Mouse (Mus musculus) hindbrain, embryonic 14.5 days (tissue): ENCODE results near the gene Plac1. TPM values are rescaled to one million over a fixed set of nuclear protein-coding genes. Genes with fewer than 3 reads are reported as not detected.

Source experiments
- ATAC-seq: fragments of 200-750 bp; cut with Nextera tagmentation; 2 replicates; pipeline ENCODE4 v1.8.0; 2017; ENCODE audit warnings: moderate number of reproducible peaks, mild to moderate bottlenecking, moderate TSS enrichment, moderate library complexity; ENCODE audit not compliant: low FRiP score
- DNase-seq: peaks from one replicate; pipeline ENCODE4 v3.0.0-alpha.2; 2015; ENCODE audit warnings: low spot score
- H3K27ac ChIP-seq: fragments of 300-500 bp; sonication (generic); 2 replicates; pipeline ENCODE4 v1.5.1; 2014; ENCODE audit warnings: mild to moderate bottlenecking, moderate library complexity
- H3K27me3 ChIP-seq: fragments of 300-500 bp; sonication (generic); 2 replicates; pipeline ENCODE4 v1.6.1; 2014; ENCODE audit warnings: mild to moderate bottlenecking, low read length, mixed read lengths; ENCODE audit not compliant: control insufficient read depth, insufficient read depth
- H3K36me3 ChIP-seq: fragments of 300-500 bp; sonication (generic); replicated peaks from 2 replicates; pipeline ENCODE4 v1.6.1; 2014; ENCODE audit not compliant: control insufficient read depth, insufficient read depth
- H3K4me1 ChIP-seq: fragments of 300-500 bp; sonication (generic); replicated peaks from 2 replicates; pipeline ENCODE4 v1.6.1; 2014; ENCODE audit warnings: antibody characterized with exemption, low read length, mixed read lengths; ENCODE audit not compliant: control insufficient read depth, insufficient read depth
- H3K4me2 ChIP-seq: fragments of 300-500 bp; sonication (generic); replicated peaks from 2 replicates; pipeline ENCODE4 v1.6.1; 2014; ENCODE audit warnings: mild to moderate bottlenecking, moderate library complexity
- H3K4me3 ChIP-seq: fragments of 300-500 bp; sonication (generic); replicated peaks from 2 replicates; pipeline ENCODE4 v1.5.1; 2014; ENCODE audit warnings: mild to moderate bottlenecking, low read length
- H3K9ac ChIP-seq: fragments of 300-500 bp; sonication (generic); 2 replicates; pipeline ENCODE4 v1.6.1; 2014
- H3K9me3 ChIP-seq: fragments of 300-500 bp; sonication (generic); 2 replicates; pipeline ENCODE4 v1.6.1; 2016; ENCODE audit warnings: low read length; ENCODE audit not compliant: control insufficient read depth
- WGBS: fragments of 180-500 bp; shearing (Covaris S2); extraction: QIAGEN DNeasy Blood & Tissue Kit; methylation state at CpG from one replicate; pipeline ENCODE4 v1.1.7; 2014; 5-methylcytosine and 5-hydroxymethylcytosine counted together
- polyA plus RNA-seq: library from polyadenylated mRNA; unstranded; fragments of >200 nt; fragmentation: Nextera tagmentation; extraction: Ambion mirVana; gene quantifications from 2 replicates; pipeline ENCODE4 v1.2.1, GENCODE M21; 2014

The Plac1 gene
- polyA plus RNA-seq, 1 experiment from 2014 or later = 0.37 TPM

DNA sequence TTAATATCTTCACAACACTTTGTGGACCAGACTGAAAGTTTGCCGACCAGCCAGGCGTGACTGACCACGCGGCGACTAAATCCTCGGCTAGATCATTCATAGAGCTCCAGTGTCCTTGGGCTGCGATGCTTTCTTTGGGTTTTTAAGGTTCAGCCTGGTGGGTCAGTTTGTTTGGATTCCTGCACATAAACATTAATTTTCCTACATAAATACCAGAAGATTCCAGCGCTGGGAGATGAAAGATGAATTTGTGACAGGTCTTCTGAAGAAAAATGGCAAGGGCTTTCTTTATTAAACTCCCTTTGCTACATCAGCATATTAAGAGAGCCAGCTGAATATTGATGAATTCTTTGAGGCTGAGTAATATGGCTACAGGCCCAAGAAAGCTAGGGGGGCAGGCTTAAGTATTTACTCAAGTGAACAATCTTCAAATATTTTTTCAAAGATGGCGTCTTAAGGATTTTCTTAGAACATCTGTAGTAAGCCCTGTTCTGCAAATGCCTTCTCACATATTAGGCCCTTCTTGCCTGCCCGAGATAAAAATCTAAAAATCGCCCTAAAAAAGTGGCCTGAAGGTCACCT is 180.4 kb downstream of the Plac1 start:
- DNase-seq (no peak), ATAC-seq (no peak)
- 22% methylated on average over 11 of the region's 11 CpGs for WGBS
- no peak overlapping the region for H3K9ac ChIP-seq
- no peaks in the 10 kb centered on the region for H3K9me3 ChIP-seq
- H3K4me1 ChIP-seq = no peaks in the 10 kb centered on the region
- no peaks in the 10 kb centered on the region for H3K36me3 ChIP-seq
- no peak overlapping the region for H3K4me2 ChIP-seq
- peaks cover 26% of the 10 kb centered on the region for H3K27me3 ChIP-seq
- H3K27ac ChIP-seq = no peak overlapping the region
- no peak overlapping the region for H3K4me3 ChIP-seq

- Histone ChIP-seq H3K27me3 (peaks cover 32% of the 10 kb centered on the region), H3K4me2 (peak overlapping the region; percentile 61), H3K4me1 (no peaks in the 10 kb centered on the region), H3K9ac (no peak overlapping the region), H3K27ac (no peak overlapping the region), H3K4me3 (peak overlapping the region; percentile 5; the same call in 1 of the 2 replicates), H3K36me3 (no peaks in the 10 kb centered on the region), H3K9me3 (no peaks in the 10 kb centered on the region)
- 17% methylated on average over 33 of the region's 33 CpGs for WGBS
- DNase-seq (no peak), ATAC-seq (no peak)
Observed at GRCm38 (mm10) chrX:53058459-53059280, 181.2 kb downstream of the Plac1 start.

- Histone ChIP-seq H3K27ac (no peak overlapping the region), H3K4me1 (no peaks in the 10 kb centered on the region), H3K9ac (no peak overlapping the region), H3K9me3 (no peaks in the 10 kb centered on the region), H3K4me2 (peak overlapping the region; percentile 61), H3K4me3 (peak overlapping the region; percentile 44; the same call in 1 of the 2 replicates), H3K36me3 (no peaks in the 10 kb centered on the region), H3K27me3 (peaks cover 32% of the 10 kb centered on the region)
- ATAC-seq (no peak), DNase-seq (no peak)
- 15% methylated on average over 6 of the region's 6 CpGs for WGBS
Observed at GRCm38 (mm10) chrX:53057760-53058090, 182.2 kb downstream of the Plac1 start.

GRCm38 (mm10) chrX:53057054-53057759 is 182.7 kb downstream of the Plac1 start:
- Histone ChIP-seq H3K4me1 (no peaks in the 10 kb centered on the region), H3K9ac (peak overlapping the region; percentile 58), H3K4me3 (peak overlapping the region; percentile 44), H3K9me3 (no peaks in the 10 kb centered on the region), H3K27ac (0 out of 2 replicates have a peak overlapping the region, but pooled peaks have one; percentile 43), H3K27me3 (peaks cover 32% of the 10 kb centered on the region), H3K4me2 (peak overlapping the region; percentile 61), H3K36me3 (no peaks in the 10 kb centered on the region)
- DNase-seq (peak; percentile 57), ATAC-seq (peak; percentile 82)
- WGBS = 11% methylated on average over 42 of the region's 42 CpGs

DNA sequence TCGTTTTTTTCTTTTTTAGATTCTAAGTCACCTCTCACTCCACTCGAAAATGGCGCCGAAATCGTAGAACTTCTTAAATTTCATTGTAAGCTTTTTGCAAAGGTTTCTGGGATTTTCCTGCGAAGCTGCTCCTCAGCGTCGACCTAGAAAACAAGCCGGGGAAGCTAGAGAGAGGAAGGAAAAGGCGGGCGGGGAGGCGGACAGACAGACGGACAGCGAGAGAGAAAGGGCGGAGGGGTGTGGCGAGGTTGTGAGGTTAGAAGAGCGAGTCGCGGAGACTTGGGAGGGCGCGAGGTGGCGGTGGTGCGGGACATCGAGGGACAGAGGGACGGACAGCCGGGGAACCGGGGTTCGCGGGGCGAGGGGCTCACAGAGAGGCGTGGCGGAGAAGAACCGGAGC is 183.3 kb downstream of the Plac1 start:
- H3K4me3 ChIP-seq = peak overlapping the region; percentile 44
- H3K9me3 ChIP-seq = no peaks in the 10 kb centered on the region
- H3K9ac ChIP-seq = peak overlapping the region; percentile 58
- no peaks in the 10 kb centered on the region for H3K36me3 ChIP-seq
- ATAC-seq (peak; percentile 55), DNase-seq (peak; percentile 48)
- WGBS = 19% methylated on average over 32 of the region's 33 CpGs
- H3K27me3 ChIP-seq = peaks cover 32% of the 10 kb centered on the region
- H3K4me1 ChIP-seq = no peaks in the 10 kb centered on the region
- peak overlapping the region; percentile 61 for H3K4me2 ChIP-seq
- H3K27ac ChIP-seq = 0 out of 2 replicates have a peak overlapping the region, but pooled peaks have one; percentile 43

DNA sequence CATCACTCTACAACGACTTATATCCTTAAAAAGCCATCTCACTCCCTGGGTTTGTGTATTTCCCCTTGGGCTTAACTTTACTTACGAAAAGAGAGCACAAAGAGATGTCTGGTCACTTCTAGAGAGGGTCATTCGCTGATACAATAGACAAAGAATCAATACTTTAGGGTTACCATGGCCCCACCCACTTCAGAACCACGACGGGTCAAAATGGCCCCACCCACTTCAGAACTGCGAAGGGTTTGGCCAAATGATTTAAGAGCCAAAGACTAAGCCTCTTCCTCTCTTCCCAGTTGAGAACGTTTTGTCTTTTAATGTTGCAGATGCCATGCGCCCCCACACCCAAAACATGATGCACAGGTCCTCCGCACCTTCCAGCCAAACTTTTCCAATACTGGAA is 184.1 kb downstream of the Plac1 start:
- no peaks in the 10 kb centered on the region for H3K36me3 ChIP-seq
- peak overlapping the region; percentile 58; the same call in 1 of the 2 replicates for H3K9ac ChIP-seq
- peak overlapping the region; percentile 61 for H3K4me2 ChIP-seq
- WGBS = 15% methylated on average over 9 of the region's 9 CpGs
- no peak overlapping the region for H3K27ac ChIP-seq
- ATAC-seq = no peak
- no peaks in the 10 kb centered on the region for H3K9me3 ChIP-seq
- H3K27me3 ChIP-seq = peaks cover 23% of the 10 kb centered on the region
- DNase-seq = no peak
- H3K4me1 ChIP-seq = no peaks in the 10 kb centered on the region
- H3K4me3 ChIP-seq = peak overlapping the region; percentile 44

DNA sequence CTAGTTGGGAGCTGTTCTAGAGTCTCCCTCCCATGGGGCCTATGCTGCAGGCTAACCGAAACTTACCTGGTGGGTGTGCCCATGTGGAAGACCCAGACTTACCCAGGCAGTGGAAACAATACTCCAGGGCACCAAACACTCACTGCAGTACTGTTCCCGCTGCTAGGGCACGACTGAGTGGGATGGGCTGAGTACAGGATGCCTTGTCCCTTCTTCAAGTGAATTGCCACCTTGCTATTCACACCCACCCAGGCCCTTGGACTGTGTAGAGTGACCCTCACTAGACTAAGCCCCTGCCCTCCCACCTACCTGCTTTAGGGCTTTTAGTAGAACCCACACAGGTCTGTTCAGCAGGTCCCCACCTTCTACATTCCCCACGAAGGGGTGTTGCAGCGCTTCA is 186.0 kb downstream of the Plac1 start:
- Histone ChIP-seq H3K4me2 (no peak overlapping the region), H3K27ac (no peak overlapping the region), H3K36me3 (no peaks in the 10 kb centered on the region), H3K4me1 (no peaks in the 10 kb centered on the region), H3K4me3 (no peak overlapping the region), H3K9me3 (no peaks in the 10 kb centered on the region), H3K9ac (no peak overlapping the region), H3K27me3 (peaks cover 10% of the 10 kb centered on the region; the same call in 1 of the 2 replicates)
- 53% methylated on average over 5 of the region's 5 CpGs for WGBS
- ATAC-seq (no peak), DNase-seq (no peak)

DNA sequence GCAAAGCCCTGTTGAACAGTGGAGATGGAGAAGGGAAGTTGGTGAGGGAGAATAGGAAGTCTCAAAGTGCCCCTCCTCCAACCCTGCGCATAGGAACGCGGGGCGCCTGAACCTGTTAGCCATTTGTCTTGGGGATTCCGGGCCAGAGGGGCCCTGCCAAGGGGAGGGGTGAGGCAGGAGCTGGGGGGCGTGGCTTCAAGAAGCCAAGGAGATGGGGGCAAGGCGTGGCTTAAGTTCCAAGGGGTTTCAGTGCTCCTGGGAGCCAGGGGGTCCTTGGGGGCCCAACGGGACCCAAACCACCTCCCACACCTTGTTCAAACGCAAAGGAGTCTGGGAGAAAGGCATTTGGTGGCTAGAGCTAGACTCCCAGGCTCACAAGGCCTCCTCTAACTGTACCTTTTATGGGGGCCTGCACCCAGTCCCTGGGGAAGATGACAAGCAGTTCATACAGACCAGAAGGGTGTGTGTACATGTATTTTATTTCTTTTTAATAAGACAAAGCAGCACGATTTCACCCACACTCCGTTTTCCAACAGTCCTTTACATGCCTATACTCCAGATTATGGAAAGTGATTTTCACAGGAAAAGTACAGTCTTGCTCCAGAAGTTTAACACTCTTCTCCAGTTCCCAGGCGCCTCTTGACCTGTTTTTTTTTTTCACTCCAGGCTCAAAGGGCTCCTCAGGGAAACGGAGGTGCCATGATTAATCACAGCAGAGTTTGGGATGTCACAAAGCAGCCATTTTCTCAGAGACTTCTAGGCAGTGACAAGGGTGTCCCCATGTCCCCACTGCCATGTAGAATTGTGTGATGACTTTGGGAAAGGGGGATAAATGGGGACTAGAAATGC is 187.0 kb downstream of the Plac1 start:
- no peak for DNase-seq
- H3K9me3 ChIP-seq = no peaks in the 10 kb centered on the region
- H3K27me3 ChIP-seq = peaks cover 6% of the 10 kb centered on the region; the same call in 1 of the 2 replicates
- no peak for ATAC-seq
- no peak overlapping the region for H3K4me3 ChIP-seq
- no peaks in the 10 kb centered on the region for H3K4me1 ChIP-seq
- H3K36me3 ChIP-seq = no peaks in the 10 kb centered on the region
- WGBS = 18% methylated on average over 12 of the region's 13 CpGs
- H3K9ac ChIP-seq = no peak overlapping the region
- H3K27ac ChIP-seq = no peak overlapping the region
- H3K4me2 ChIP-seq = no peak overlapping the region
